Comparison of ENCODE assay signal across 13 mouse cellular contexts in the genomic region with DNA sequence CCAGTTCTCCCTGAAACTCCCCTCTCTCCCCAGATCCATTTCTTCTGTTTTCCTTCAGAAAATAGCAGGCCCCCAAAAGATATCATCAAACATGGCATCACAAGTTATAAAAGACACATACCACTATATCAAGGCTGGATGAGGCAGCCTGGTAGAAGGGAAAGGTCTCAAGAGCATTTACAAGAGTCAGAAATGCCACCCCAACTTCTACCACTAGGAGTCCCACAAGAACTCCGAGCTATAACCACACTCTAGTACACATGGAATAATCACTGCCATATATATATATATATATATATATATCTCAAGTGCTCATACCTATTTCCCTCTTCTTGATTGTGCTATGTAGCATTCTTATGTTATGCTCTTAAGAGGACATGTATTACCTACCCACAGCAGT.
DNase-seq lines count a peak whose midpoint lies in the region; ATAC-seq and TF ChIP-seq lines count a peak whose summit lies in the region.
"Had no signal": no experiment of that assay in that cellular context is flagged by ENCODE, and none has a peak within 500 bp of the region (broad histone marks: within the 10 kb centered on the region; RNA-seq: fewer than 3 reads in every experiment).

No protein-coding gene starts in this region.

- peak; percentile 19 for TF ChIP-seq CTCF in lung, embryonic 14.5 days (IDR thresholded peaks at IDR 0.05; ENCODE audit: low read depth)

- no peak overlapping the region for H3K4me2 ChIP-seq in lung, embryonic 14.5 days
- H3K4me2 ChIP-seq: liver, embryonic 13.5 days; neural tube, embryonic 15.5 days had no signal

- peak; percentile 22 for DNase-seq in embryo, embryonic 10.5 days (ENCODE audit: low spot score)
- no peak for DNase-seq in embryo, embryonic 10 days (ENCODE audit: low spot score)
- peak; percentile 13 for DNase-seq in lung, embryonic 14.5 days
- no peak for DNase-seq in lung, postnatal 25 days (ENCODE audit: low spot score)
- DNase-seq in R1 (ENCODE audit: low read depth, low spot score) = peak; percentile 26
- peak; percentile 1 for DNase-seq in splenic B cell, adult 2 months (ENCODE audit: low read depth, low spot score)
- no peak for DNase-seq in frontal cortex, adult 2 months (ENCODE audit: extremely low spot score in 1 of 2, low spot score in 1 of 2)
- no peak for DNase-seq in adrenal gland, adult 2 months
- DNase-seq: cerebellum, adult 2 months; kidney, postnatal 14 days; liver, embryonic 13.5 days had no signal

- H3K9me3 ChIP-seq in lung, embryonic 14.5 days (ENCODE audit: low read depth, low read length) = no peaks in the 10 kb centered on the region
- H3K9me3 ChIP-seq: liver, embryonic 13.5 days; neural tube, embryonic 15.5 days had no signal

- no peaks in the 10 kb centered on the region for H3K36me3 ChIP-seq in lung, embryonic 14.5 days (ENCODE audit: insufficient read depth)
- no peaks in the 10 kb centered on the region for H3K36me3 ChIP-seq in splenic B cell, adult 2 months (ENCODE audit: control insufficient read depth, insufficient read depth, low read length, poor library complexity, severe bottlenecking)
- H3K36me3 ChIP-seq: liver, embryonic 13.5 days; neural tube, embryonic 15.5 days had no signal

- WGBS in lung, embryonic 14.5 days = 68% methylated on average over 1 of the region's 1 CpGs

- no peak overlapping the region for H3K27ac ChIP-seq in lung, embryonic 14.5 days (ENCODE audit: low read depth)
- H3K27ac ChIP-seq: liver, embryonic 13.5 days; neural tube, embryonic 15.5 days had no signal

- H3K4me1 ChIP-seq in lung, embryonic 14.5 days (ENCODE audit: insufficient read depth) = no peaks in the 10 kb centered on the region
- H3K4me1 ChIP-seq: liver, embryonic 13.5 days; neural tube, embryonic 15.5 days had no signal

- H3K27me3 ChIP-seq in lung, embryonic 14.5 days (ENCODE audit: insufficient read depth, low read length) = no peaks in the 10 kb centered on the region
- no peaks in the 10 kb centered on the region for H3K27me3 ChIP-seq in splenic B cell, adult 2 months (ENCODE audit: control insufficient read depth, insufficient read depth, low read length, poor library complexity, severe bottlenecking)
- H3K27me3 ChIP-seq: liver, embryonic 13.5 days; neural tube, embryonic 15.5 days had no signal

- no peak overlapping the region for H3K4me3 ChIP-seq in lung, embryonic 14.5 days (ENCODE audit: low read depth, low read length)
- H3K4me3 ChIP-seq: liver, embryonic 13.5 days; neural tube, embryonic 15.5 days had no signal

- no peak for ATAC-seq in lung, embryonic 14.5 days (ENCODE audit: insufficient read depth)
- ATAC-seq: inflammation-experienced regulatory T-cells, adult 6 months had no signal

- H3K9ac ChIP-seq in lung, embryonic 14.5 days = no peak overlapping the region
- H3K9ac ChIP-seq: liver, embryonic 13.5 days; neural tube, embryonic 15.5 days had no signal

Comparison
In these comparisons a context has a peak if more than half of its experiments do, and no peak if none do; other contexts are left out.
1. DNase-seq: peak in embryo, embryonic 10.5 days (single experiment), lung, embryonic 14.5 days (single experiment), R1 (single experiment) and splenic B cell, adult 2 months (single experiment); none in embryo, embryonic 10 days (single experiment), lung, postnatal 25 days (single experiment), frontal cortex, adult 2 months (0 of 2) and adrenal gland, adult 2 months (single experiment).